Mouse (Mus musculus): Measurements from ENCODE around the gene Dnajb11.

The Dnajb11 gene

GRCm38 (mm10) chr16:22881487-22881886, 23.8 kb downstream of the Dnajb11 start:
- no peak for DNase-seq (ENCODE audit: low read depth, low spot score)

GRCm38 (mm10) chr16:22883441-22883840, 25.8 kb downstream of the Dnajb11 start:
- DNase-seq (ENCODE audit: low read depth, low spot score) = no peak

- DNase-seq (ENCODE audit: low read depth, low spot score) = no peak
Observed at GRCm38 (mm10) chr16:22885356-22885755, 27.7 kb downstream of the Dnajb11 start.

GRCm38 (mm10) chr16:22886726-22887125, 29.1 kb downstream of the Dnajb11 start:
- DNase-seq (ENCODE audit: low read depth, low spot score) = no peak

GRCm38 (mm10) chr16:22888835-22889234, 31.2 kb downstream of the Dnajb11 start:
- no peak for DNase-seq (ENCODE audit: low read depth, low spot score)

GRCm38 (mm10) chr16:22889716-22890115, 32.1 kb downstream of the Dnajb11 start:
- no peak for DNase-seq (ENCODE audit: low read depth, low spot score)

GRCm38 (mm10) chr16:22890683-22891510, 33.3 kb downstream of the Dnajb11 start, which contains the start of gene Ahsg:
TSS of gene Ahsg (plus strand) at chr16:22891277.
- DNase-seq (ENCODE audit: low read depth, low spot score) = no peak

GRCm38 (mm10) chr16:22891733-22892154, 34.1 kb downstream of the Dnajb11 start:
- no peak for DNase-seq (ENCODE audit: low read depth, low spot score)

GRCm38 (mm10) chr16:22894095-22894494, 36.5 kb downstream of the Dnajb11 start:
- DNase-seq (ENCODE audit: low read depth, low spot score) = no peak

- DNase-seq (ENCODE audit: low read depth, low spot score) = no peak
Observed at GRCm38 (mm10) chr16:22896618-22897017, 39.0 kb downstream of the Dnajb11 start.

- DNase-seq (ENCODE audit: low read depth, low spot score) = no peak
Observed at GRCm38 (mm10) chr16:22899346-22899745, 41.7 kb downstream of the Dnajb11 start.

GRCm38 (mm10) chr16:22899866-22900570, 42.4 kb downstream of the Dnajb11 start:
- no peak for DNase-seq (ENCODE audit: low read depth, low spot score)

GRCm38 (mm10) chr16:22901326-22901725, 43.7 kb downstream of the Dnajb11 start:
- no peak for DNase-seq (ENCODE audit: low read depth, low spot score)

GRCm38 (mm10) chr16:22909290-22909689, 51.6 kb downstream of the Dnajb11 start:
- no peak for DNase-seq (ENCODE audit: low read depth, low spot score)

GRCm38 (mm10) chr16:22911986-22912385, 54.3 kb downstream of the Dnajb11 start:
- no peak for DNase-seq (ENCODE audit: low read depth, low spot score)

- no peak for DNase-seq (ENCODE audit: low read depth, low spot score)
Observed at GRCm38 (mm10) chr16:22912886-22913285, 55.2 kb downstream of the Dnajb11 start.

- no peak for DNase-seq (ENCODE audit: low read depth, low spot score)
Observed at GRCm38 (mm10) chr16:22914276-22914675, 56.6 kb downstream of the Dnajb11 start.

GRCm38 (mm10) chr16:22918034-22918433, 60.4 kb downstream of the Dnajb11 start, which contains the start of gene Fetub:
TSS of gene Fetub (plus strand) at chr16:22918334.
- no peak for DNase-seq (ENCODE audit: low read depth, low spot score)

- no peak for DNase-seq (ENCODE audit: low read depth, low spot score)
Observed at GRCm38 (mm10) chr16:22918664-22919312, 61.1 kb downstream of the Dnajb11 start.

- peak; percentile 49 for DNase-seq (ENCODE audit: low read depth, low spot score)
Observed at GRCm38 (mm10) chr16:22919971-22920854, 62.6 kb downstream of the Dnajb11 start.

- DNase-seq (ENCODE audit: low read depth, low spot score) = no peak
Observed at GRCm38 (mm10) chr16:22921761-22922160, 64.1 kb downstream of the Dnajb11 start.

All from WW6 (cell line).